Mouse (Mus musculus) bone marrow macrophage, adult 2 months (primary cell): ENCODE data around the gene Slc22a18.

Experiments
- CTCF ChIP-seq: IDR thresholded peaks from 2 replicates; pipeline ENCODE4 v1.5.1; 2012; ENCODE audit warnings: low read depth, mild to moderate bottlenecking, low read length, moderate library complexity
- POLR2A ChIP-seq: IDR thresholded peaks from 2 replicates; pipeline ENCODE4 v1.6.1; 2012; ENCODE audit warnings: mild to moderate bottlenecking, low read depth, low read length, borderline replicate concordance

GRCm38 (mm10) chr7:143505823-143506222, 32.3 kb downstream of the Slc22a18 start:
- TF ChIP-seq CTCF (peak; percentile 45; the same call in 1 of the 2 replicates), POLR2A (no peak)
